Mouse (Mus musculus) forebrain, embryonic 11.5 days (tissue): Measurements from ENCODE around the gene Ube2v1. TPM values are rescaled to one million over a fixed set of nuclear protein-coding genes. Genes with fewer than 3 reads are reported as not detected.

Experiments
- ATAC-seq: fragments of 200-750 bp; cut with Nextera tagmentation; replicated peaks from 2 replicates; pipeline ENCODE4 v1.8.0; 2017; ENCODE audit warnings: moderate TSS enrichment; ENCODE audit not compliant: low FRiP score
- DNase-seq: peaks from one replicate; pipeline ENCODE4 v3.0.0-alpha.2; 2017; ENCODE audit warnings: low spot score
- H3K27ac ChIP-seq: fragments of 300-500 bp; sonication (generic); 2 replicates; pipeline ENCODE4 v1.5.1; 2014; ENCODE audit warnings: low read depth, low read length
- H3K27me3 ChIP-seq: fragments of 300-500 bp; sonication (generic); 2 replicates; pipeline ENCODE4 v1.6.1; 2014; ENCODE audit warnings: mild to moderate bottlenecking, low read length, mixed read lengths; ENCODE audit not compliant: control insufficient read depth, insufficient read depth
- H3K36me3 ChIP-seq: fragments of 300-500 bp; sonication (generic); 2 replicates; pipeline ENCODE4 v1.6.1; 2014; ENCODE audit warnings: mild to moderate bottlenecking, low read length, moderate library complexity, mixed read lengths; ENCODE audit not compliant: control insufficient read depth, insufficient read depth
- H3K4me1 ChIP-seq: fragments of 300-500 bp; sonication (generic); replicated peaks from 2 replicates; pipeline ENCODE4 v1.6.1; 2014; ENCODE audit warnings: low read length, mixed read lengths; ENCODE audit not compliant: control insufficient read depth, insufficient read depth
- H3K4me2 ChIP-seq: fragments of 300-500 bp; sonication (generic); 2 replicates; pipeline ENCODE4 v1.6.1; 2014; ENCODE audit warnings: low read depth, mild to moderate bottlenecking, low read length, moderate library complexity, mixed read lengths; ENCODE audit not compliant: severe bottlenecking
- H3K4me3 ChIP-seq: fragments of 300-500 bp; sonication (generic); 2 replicates; pipeline ENCODE4 v1.5.1; 2014; ENCODE audit warnings: low read depth, low read length
- H3K9ac ChIP-seq: fragments of 300-500 bp; sonication (generic); 2 replicates; pipeline ENCODE4 v1.6.1; 2014; ENCODE audit warnings: low read length
- H3K9me3 ChIP-seq: fragments of 300-500 bp; sonication (generic); 2 replicates; pipeline ENCODE4 v1.6.1; 2016; ENCODE audit warnings: low read length, mixed read lengths; ENCODE audit not compliant: control insufficient read depth
- WGBS: fragments of 180-500 bp; shearing (Covaris S2); extraction: QIAGEN DNeasy Blood & Tissue Kit; methylation state at CpG from one replicate; pipeline ENCODE4 v1.1.7; 2014; 5-methylcytosine and 5-hydroxymethylcytosine counted together
- microRNA-seq: library from miRNA; unstranded; fragments of <30 nt; microRNA quantifications from one replicate; pipeline ENCODE4, GENCODE M21; 2016; ENCODE audit not compliant: insufficient number of aligned reads
- polyA plus RNA-seq: library from polyadenylated mRNA; unstranded; fragments of >200 nt; fragmentation: Nextera tagmentation; extraction: Ambion mirVana; gene quantifications from 2 replicates; pipeline ENCODE4 v1.2.1, GENCODE M21; 2014

Gene Ube2v1
- polyA plus RNA-seq, 1 experiment from 2014 or later: 333 TPM

DNA sequence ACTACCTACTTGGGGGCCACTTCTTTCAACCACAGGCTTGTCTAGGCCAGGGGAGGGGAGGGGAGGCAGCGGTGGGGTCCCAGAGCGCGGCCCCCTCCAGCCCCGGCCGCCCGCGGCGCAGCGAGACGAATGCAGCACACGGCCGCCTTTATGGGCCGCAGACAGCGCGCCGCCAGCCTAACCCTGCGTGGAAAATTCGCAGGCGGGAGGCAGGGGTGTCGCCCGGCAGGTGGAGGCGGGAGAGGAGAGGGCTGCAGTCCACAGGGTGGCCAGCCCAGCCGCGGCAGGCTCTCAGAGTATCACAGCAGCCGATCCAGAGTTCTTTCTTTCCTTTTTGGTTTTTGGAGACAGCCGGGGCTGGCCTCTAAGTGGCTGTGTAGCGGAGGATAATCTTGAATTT, 72.5 kb downstream of the Ube2v1 start:
- no peak for DNase-seq

More for the DNA sequence above, 72.5 kb downstream of the Ube2v1 start:
- H3K4me3 ChIP-seq: peak overlapping the region; percentile 12; the same call in 1 of the 2 replicates
- peaks cover 8% of the 10 kb centered on the region; the same call in 1 of the 2 replicates for H3K4me1 ChIP-seq
- peaks cover 3% of the 10 kb centered on the region; the same call in 1 of the 2 replicates for H3K27me3 ChIP-seq
- no peaks in the 10 kb centered on the region for H3K36me3 ChIP-seq
- H3K4me2 ChIP-seq: peak overlapping the region; percentile 43; the same call in 1 of the 2 replicates
- H3K9ac ChIP-seq: peak overlapping the region; percentile 40
- no peaks in the 10 kb centered on the region for H3K9me3 ChIP-seq
- whole genome bisulfite sequencing: 13% methylated on average over 27 of the region's 27 CpGs
- H3K27ac ChIP-seq: no peak overlapping the region
- 0 out of 2 replicates have a peak, but pooled peaks have one; percentile 33 for ATAC-seq

Small RNAs within 50 kb of the gene (microRNA-seq; reads per million reads assigned to microRNA genes)
- gene Gm22355: not detected

Other genes with a start within 250 kb of the Ube2v1 start
- gene Slc9a8, start 210.4 kb downstream of the Ube2v1 start, polyA plus RNA-seq: 23.9 and 24.3 TPM in 2 replicates
- gene Rnf114, start 139.4 kb downstream of the Ube2v1 start, polyA plus RNA-seq: 133 and 145 TPM in 2 replicates
- 23.0 and 24.1 TPM in 2 replicates for gene Spata2, start 139.2 kb downstream of the Ube2v1 start, polyA plus RNA-seq
- gene Snai1, start 93.9 kb downstream of the Ube2v1 start, polyA plus RNA-seq: 25.1 and 27.8 TPM in 2 replicates
- 6.6 and 15.1 TPM in 2 replicates for gene Gm20431, start 29.4 kb upstream of the Ube2v1 start, polyA plus RNA-seq
- gene Cebpb, start 56.8 kb upstream of the Ube2v1 start, polyA plus RNA-seq: 1.7 and 2.6 TPM in 2 replicates
- gene Tmem189, start 57.7 kb upstream of the Ube2v1 start, polyA plus RNA-seq: 35.1 and 39.2 TPM in 2 replicates